Mouse (Mus musculus): ENCODE measurements around the gene Keg1. TPM values are rescaled to one million over a fixed set of nuclear protein-coding genes. Genes with fewer than 3 reads are reported as not detected.
A peak's percentile ranks its signal among the peaks of the same experiment; 100 is the strongest.

Gene Keg1
- polyA plus RNA-seq, 1 experiment = not detected

GRCm38 (mm10) chr19:12722308-12722707 lies 26.7 kb downstream of the Keg1 start:
- TF ChIP-seq POLR2A (IDR thresholded peaks at IDR 0.05; ENCODE audit: control insufficient read depth, low read depth, low read length) (no peak), CTCF (IDR thresholded peaks at IDR 0.05; ENCODE audit: control insufficient read depth, insufficient read depth, insufficient replicate concordance, low read depth, low read length) (0 out of 2 replicates have a peak, but pooled peaks have one; percentile 3)
- H3K4me3 ChIP-seq (ENCODE audit: control insufficient read depth, low read depth, low read length) = no peak overlapping the region
- no peaks in the 10 kb centered on the region for H3K27me3 ChIP-seq (ENCODE audit: control insufficient read depth, insufficient read depth, low read length)
- no peaks in the 10 kb centered on the region for H3K36me3 ChIP-seq (ENCODE audit: control insufficient read depth, insufficient read depth, low read length)
- no peaks in the 10 kb centered on the region for H3K4me1 ChIP-seq (ENCODE audit: control insufficient read depth, insufficient read depth, low read length)
- H3K27ac ChIP-seq (ENCODE audit: control insufficient read depth, insufficient read depth, low read depth, low read length) = no peak overlapping the region

GRCm38 (mm10) chr19:12725851-12726250 lies 30.3 kb downstream of the Keg1 start:
- TF ChIP-seq CTCF (IDR thresholded peaks at IDR 0.05; ENCODE audit: control insufficient read depth, insufficient read depth, insufficient replicate concordance, low read depth, low read length) = no peak
- TF ChIP-seq POLR2A (IDR thresholded peaks at IDR 0.05; ENCODE audit: control insufficient read depth, low read depth, low read length) = no peak
- H3K4me3 ChIP-seq (ENCODE audit: control insufficient read depth, low read depth, low read length) = no peak overlapping the region

GRCm38 (mm10) chr19:12731036-12731435 lies 35.5 kb downstream of the Keg1 start:
- Histone ChIP-seq H3K4me3 (ENCODE audit: control insufficient read depth, low read depth, low read length) (no peak overlapping the region), H3K4me1 (ENCODE audit: control insufficient read depth, insufficient read depth, low read length) (no peaks in the 10 kb centered on the region), H3K27me3 (ENCODE audit: control insufficient read depth, insufficient read depth, low read length) (no peaks in the 10 kb centered on the region), H3K27ac (ENCODE audit: control insufficient read depth, insufficient read depth, low read depth, low read length) (no peak overlapping the region), H3K36me3 (ENCODE audit: control insufficient read depth, insufficient read depth, low read length) (no peaks in the 10 kb centered on the region)
- TF ChIP-seq POLR2A (IDR thresholded peaks at IDR 0.05; ENCODE audit: control insufficient read depth, low read depth, low read length) (no peak), CTCF (IDR thresholded peaks at IDR 0.05; ENCODE audit: control insufficient read depth, insufficient read depth, insufficient replicate concordance, low read depth, low read length) (no peak)

More at GRCm38 (mm10) chr19:12725851-12726250, 30.3 kb downstream of the Keg1 start:
- Histone ChIP-seq H3K4me1 (ENCODE audit: control insufficient read depth, insufficient read depth, low read length) (no peaks in the 10 kb centered on the region), H3K27ac (ENCODE audit: control insufficient read depth, insufficient read depth, low read depth, low read length) (no peak overlapping the region), H3K36me3 (ENCODE audit: control insufficient read depth, insufficient read depth, low read length) (no peaks in the 10 kb centered on the region), H3K27me3 (ENCODE audit: control insufficient read depth, insufficient read depth, low read length) (no peaks in the 10 kb centered on the region)

GRCm38 (mm10) chr19:12731950-12732349 lies 36.4 kb downstream of the Keg1 start:
- Histone ChIP-seq H3K27ac (ENCODE audit: control insufficient read depth, insufficient read depth, low read depth, low read length) (no peak overlapping the region), H3K27me3 (ENCODE audit: control insufficient read depth, insufficient read depth, low read length) (no peaks in the 10 kb centered on the region), H3K4me3 (ENCODE audit: control insufficient read depth, low read depth, low read length) (no peak overlapping the region), H3K36me3 (ENCODE audit: control insufficient read depth, insufficient read depth, low read length) (no peaks in the 10 kb centered on the region), H3K4me1 (ENCODE audit: control insufficient read depth, insufficient read depth, low read length) (no peaks in the 10 kb centered on the region)
- TF ChIP-seq CTCF (IDR thresholded peaks at IDR 0.05; ENCODE audit: control insufficient read depth, insufficient read depth, insufficient replicate concordance, low read depth, low read length) = no peak
- no peak for TF ChIP-seq POLR2A (IDR thresholded peaks at IDR 0.05; ENCODE audit: control insufficient read depth, low read depth, low read length)

GRCm38 (mm10) chr19:12756286-12756685 lies 60.7 kb downstream of the Keg1 start:
- no peaks in the 10 kb centered on the region for H3K36me3 ChIP-seq (ENCODE audit: control insufficient read depth, insufficient read depth, low read length)
- H3K27ac ChIP-seq (ENCODE audit: control insufficient read depth, insufficient read depth, low read depth, low read length) = no peak overlapping the region
- H3K4me3 ChIP-seq (ENCODE audit: control insufficient read depth, low read depth, low read length) = no peak overlapping the region
- H3K27me3 ChIP-seq (ENCODE audit: control insufficient read depth, insufficient read depth, low read length) = no peaks in the 10 kb centered on the region
- H3K4me1 ChIP-seq (ENCODE audit: control insufficient read depth, insufficient read depth, low read length) = no peaks in the 10 kb centered on the region
- TF ChIP-seq CTCF (IDR thresholded peaks at IDR 0.05; ENCODE audit: control insufficient read depth, insufficient read depth, insufficient replicate concordance, low read depth, low read length) (no peak), POLR2A (IDR thresholded peaks at IDR 0.05; ENCODE audit: control insufficient read depth, low read depth, low read length) (no peak)

GRCm38 (mm10) chr19:12758936-12759478 lies 63.4 kb downstream of the Keg1 start:
- no peaks in the 10 kb centered on the region for H3K27me3 ChIP-seq (ENCODE audit: control insufficient read depth, insufficient read depth, low read length)
- TF ChIP-seq POLR2A (IDR thresholded peaks at IDR 0.05; ENCODE audit: control insufficient read depth, low read depth, low read length) (no peak), CTCF (IDR thresholded peaks at IDR 0.05; ENCODE audit: control insufficient read depth, insufficient read depth, insufficient replicate concordance, low read depth, low read length) (no peak)
- no peaks in the 10 kb centered on the region for H3K36me3 ChIP-seq (ENCODE audit: control insufficient read depth, insufficient read depth, low read length)
- H3K27ac ChIP-seq (ENCODE audit: control insufficient read depth, insufficient read depth, low read depth, low read length) = no peak overlapping the region
- no peaks in the 10 kb centered on the region for H3K4me1 ChIP-seq (ENCODE audit: control insufficient read depth, insufficient read depth, low read length)
- no peak overlapping the region for H3K4me3 ChIP-seq (ENCODE audit: control insufficient read depth, low read depth, low read length)

- H3K4me1 ChIP-seq (ENCODE audit: control insufficient read depth, insufficient read depth, low read length) = no peaks in the 10 kb centered on the region
- H3K27me3 ChIP-seq (ENCODE audit: control insufficient read depth, insufficient read depth, low read length) = no peaks in the 10 kb centered on the region
- H3K36me3 ChIP-seq (ENCODE audit: control insufficient read depth, insufficient read depth, low read length) = no peaks in the 10 kb centered on the region
- TF ChIP-seq CTCF (IDR thresholded peaks at IDR 0.05; ENCODE audit: control insufficient read depth, insufficient read depth, insufficient replicate concordance, low read depth, low read length) = no peak
- TF ChIP-seq POLR2A (IDR thresholded peaks at IDR 0.05; ENCODE audit: control insufficient read depth, low read depth, low read length) = no peak
- H3K27ac ChIP-seq (ENCODE audit: control insufficient read depth, insufficient read depth, low read depth, low read length) = no peak overlapping the region
- no peak overlapping the region for H3K4me3 ChIP-seq (ENCODE audit: control insufficient read depth, low read depth, low read length)
Measured at GRCm38 (mm10) chr19:12759656-12760055, 64.1 kb downstream of the Keg1 start.
